Mouse (Mus musculus): ENCODE measurements around the gene Pdzd2. TPM values are rescaled to one million over a fixed set of nuclear protein-coding genes. Genes with fewer than 3 reads are reported as not detected.

The Pdzd2 gene
- polyA plus RNA-seq, 2 experiments = 0.19 to 0.89 TPM

DNA sequence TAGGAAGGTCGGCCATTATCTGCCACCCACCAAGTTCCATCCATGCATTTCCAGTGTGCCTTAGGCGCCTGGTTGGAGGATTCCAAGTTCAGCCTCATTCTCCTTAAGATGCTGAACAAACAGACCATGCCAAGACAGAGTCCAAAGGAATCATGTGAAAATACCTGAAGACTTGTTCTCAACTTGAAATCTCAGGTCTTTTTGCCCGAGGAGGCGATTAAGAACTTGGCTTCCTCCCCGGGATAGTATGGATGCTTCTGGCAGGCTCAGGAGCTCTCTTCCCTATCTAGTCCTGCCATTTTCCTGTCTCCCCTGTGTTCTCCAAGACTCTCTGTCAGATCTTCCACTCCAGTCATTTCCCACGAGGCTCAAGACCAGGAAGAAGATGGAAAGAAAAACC lies 131.6 kb downstream of the Pdzd2 start:
- Histone ChIP-seq H3K9me3 (ENCODE audit: control insufficient read depth, low read length) (no peaks in the 10 kb centered on the region), H3K36me3 (replicated peaks; ENCODE audit: control insufficient read depth, insufficient read depth, low read depth) (no peaks in the 10 kb centered on the region), H3K27ac (no peak overlapping the region), H3K9ac (replicated peaks) (no peak overlapping the region), H3K4me1 (replicated peaks; ENCODE audit: control insufficient read depth in 2 of 2, insufficient read depth in 2 of 2, low read length in 1 of 2) (0 out of 4 replicates have a peak, but pooled peaks cover 0 to under 1% of the 10 kb centered on the region in 2 experiments), H3K27me3 (ENCODE audit: control insufficient read depth, insufficient read depth, low read length) (no peaks in the 10 kb centered on the region), H3K4me3 (ENCODE audit: insufficient read depth in 1 of 2, low read depth in 2 of 2, low read length in 2 of 2) (no peak overlapping the region), H3K4me2 (ENCODE audit: low read depth) (no peak overlapping the region)
- DNase-seq (ENCODE audit: low read depth in 3 of 3, low spot score in 3 of 3) (no peak), ATAC-seq (ENCODE audit: insufficient read depth) (no peak)
- TF ChIP-seq EP300 (IDR thresholded peaks at IDR 0.05; ENCODE audit: low read depth) = no peak
- TF ChIP-seq CTCF (IDR thresholded peaks at IDR 0.05; ENCODE audit: low read depth) = no peak
- 53% methylated on average over 6 of the region's 6 CpGs for WGBS (ENCODE audit: insufficient replicate concordance)

DNA sequence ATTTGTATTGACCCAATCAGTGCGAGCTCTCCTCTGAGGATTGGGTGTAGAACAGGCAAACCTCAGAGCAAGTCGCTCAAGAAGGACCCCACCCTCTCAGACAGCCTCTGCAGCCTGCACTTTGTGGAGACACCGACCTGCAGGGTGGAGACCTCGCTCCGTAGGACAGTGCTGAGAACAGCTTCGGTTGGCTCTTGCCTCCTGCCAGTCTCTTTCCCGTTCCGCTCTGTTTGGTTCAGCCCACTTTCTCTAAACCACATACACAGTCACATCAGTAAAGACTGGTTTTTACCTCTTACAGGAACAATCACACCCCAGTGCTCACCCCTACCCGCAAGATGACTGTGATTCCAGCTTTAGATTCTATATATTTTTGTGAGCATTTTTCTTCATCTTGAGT lies 133.4 kb downstream of the Pdzd2 start:
- TF ChIP-seq CTCF (IDR thresholded peaks at IDR 0.05; ENCODE audit: low read depth) (no peak), EP300 (IDR thresholded peaks at IDR 0.05; ENCODE audit: low read depth) (no peak)
- no peak overlapping the region for H3K27ac ChIP-seq
- no peaks in the 10 kb centered on the region for H3K27me3 ChIP-seq (ENCODE audit: control insufficient read depth, insufficient read depth, low read length)
- H3K9ac ChIP-seq (replicated peaks) = no peak overlapping the region
- H3K4me3 ChIP-seq (ENCODE audit: insufficient read depth in 1 of 2, low read depth in 2 of 2, low read length in 2 of 2) = no peak overlapping the region
- DNase-seq (ENCODE audit: low read depth in 3 of 3, low spot score in 3 of 3) = no peak
- no peaks in the 10 kb centered on the region for H3K9me3 ChIP-seq (ENCODE audit: control insufficient read depth, low read length)
- 56% methylated on average over 9 of the region's 9 CpGs for WGBS (ENCODE audit: insufficient replicate concordance)
- H3K4me1 ChIP-seq (replicated peaks; ENCODE audit: control insufficient read depth in 2 of 2, insufficient read depth in 2 of 2, low read length in 1 of 2) = no peaks in the 10 kb centered on the region
- H3K4me2 ChIP-seq (ENCODE audit: low read depth) = no peak overlapping the region
- no peak for ATAC-seq (ENCODE audit: insufficient read depth)
- H3K36me3 ChIP-seq (replicated peaks; ENCODE audit: control insufficient read depth, insufficient read depth, low read depth) = no peaks in the 10 kb centered on the region

DNA sequence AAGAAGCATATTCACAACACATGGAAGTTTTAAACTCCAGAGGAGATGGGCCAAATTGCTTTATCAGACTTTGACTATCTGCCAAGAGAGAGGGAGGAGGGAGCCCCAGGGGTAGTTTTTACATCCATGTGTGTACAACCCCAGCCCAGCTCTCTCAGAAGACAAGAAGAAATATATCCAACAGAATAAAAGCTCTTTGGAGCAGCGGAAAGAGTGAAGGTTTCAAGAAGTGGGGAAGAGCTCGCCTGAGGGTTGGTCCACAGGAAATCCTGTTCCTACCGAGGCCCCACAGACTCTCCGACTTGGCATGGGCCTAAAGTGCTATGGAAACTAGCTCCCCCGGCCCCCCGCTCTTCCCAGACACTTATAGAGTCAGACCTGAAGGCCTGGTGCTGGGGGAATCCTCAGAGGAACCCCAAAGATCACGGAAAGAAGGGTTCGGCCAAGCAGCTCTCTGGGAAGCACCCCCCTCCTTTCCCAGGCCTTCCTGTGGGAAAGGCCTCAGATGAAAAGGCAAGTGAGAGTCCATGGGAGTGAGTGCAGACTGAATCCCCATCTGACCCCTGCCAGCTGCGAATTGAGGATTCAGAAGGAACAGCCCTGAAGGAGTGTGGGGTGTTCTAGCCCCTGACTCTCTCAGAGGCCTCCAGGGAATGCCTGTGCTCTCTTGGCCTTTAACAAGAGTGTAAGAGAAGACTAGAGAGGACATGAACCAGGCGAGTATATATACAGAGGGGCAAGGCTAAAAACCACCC lies 134.3 kb downstream of the Pdzd2 start:
- ATAC-seq (ENCODE audit: insufficient read depth) = no peak
- Histone ChIP-seq H3K4me1 (replicated peaks; ENCODE audit: control insufficient read depth in 2 of 2, insufficient read depth in 2 of 2, low read length in 1 of 2) (no peaks in the 10 kb centered on the region), H3K9ac (replicated peaks) (no peak overlapping the region), H3K27me3 (ENCODE audit: control insufficient read depth, insufficient read depth, low read length) (no peaks in the 10 kb centered on the region), H3K27ac (no peak overlapping the region), H3K9me3 (ENCODE audit: control insufficient read depth, low read length) (no peaks in the 10 kb centered on the region), H3K4me3 (ENCODE audit: insufficient read depth in 1 of 2, low read depth in 2 of 2, low read length in 2 of 2) (no peak overlapping the region), H3K36me3 (replicated peaks; ENCODE audit: control insufficient read depth, insufficient read depth, low read depth) (no peaks in the 10 kb centered on the region), H3K4me2 (ENCODE audit: low read depth) (no peak overlapping the region)
- WGBS (ENCODE audit: insufficient replicate concordance) = 35% methylated on average over 10 of the region's 10 CpGs
- no peak for DNase-seq (ENCODE audit: low read depth in 3 of 3, low spot score in 3 of 3)
- TF ChIP-seq CTCF (IDR thresholded peaks at IDR 0.05; ENCODE audit: low read depth) (no peak), EP300 (IDR thresholded peaks at IDR 0.05; ENCODE audit: low read depth) (no peak)

DNA sequence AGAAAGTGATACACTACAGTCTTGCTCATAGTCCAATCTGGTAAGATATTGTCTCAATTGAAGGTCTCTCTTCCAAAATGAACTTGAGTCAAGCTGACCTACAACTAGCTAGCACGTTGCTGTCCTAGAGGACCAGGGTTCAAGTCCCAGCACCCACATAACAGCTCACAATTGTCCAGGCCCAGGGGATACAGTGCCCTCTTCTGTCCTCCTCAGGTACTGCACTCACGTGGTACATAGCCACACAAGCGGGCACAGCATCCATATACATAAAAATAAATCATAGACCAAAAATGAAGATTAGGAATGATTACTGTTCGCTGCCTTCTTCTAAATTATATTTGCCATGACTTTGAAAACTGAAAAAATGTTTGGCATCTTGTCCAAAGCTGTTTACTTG lies 136.1 kb downstream of the Pdzd2 start:
- ATAC-seq (ENCODE audit: insufficient read depth) (no peak), DNase-seq (ENCODE audit: low read depth in 3 of 3, low spot score in 3 of 3) (no peak)
- H3K27me3 ChIP-seq (ENCODE audit: control insufficient read depth, insufficient read depth, low read length) = no peaks in the 10 kb centered on the region
- no peaks in the 10 kb centered on the region for H3K4me1 ChIP-seq (replicated peaks; ENCODE audit: control insufficient read depth in 2 of 2, insufficient read depth in 2 of 2, low read length in 1 of 2)
- no peak overlapping the region for H3K4me2 ChIP-seq (ENCODE audit: low read depth)
- 66% methylated on average over 4 of the region's 4 CpGs for WGBS (ENCODE audit: insufficient replicate concordance)
- no peak overlapping the region for H3K9ac ChIP-seq (replicated peaks)
- no peaks in the 10 kb centered on the region for H3K9me3 ChIP-seq (ENCODE audit: control insufficient read depth, low read length)
- no peak overlapping the region for H3K27ac ChIP-seq
- no peaks in the 10 kb centered on the region for H3K36me3 ChIP-seq (replicated peaks; ENCODE audit: control insufficient read depth, insufficient read depth, low read depth)
- TF ChIP-seq EP300 (IDR thresholded peaks at IDR 0.05; ENCODE audit: low read depth) (no peak), CTCF (IDR thresholded peaks at IDR 0.05; ENCODE audit: low read depth) (peak; percentile 38)
- no peak overlapping the region for H3K4me3 ChIP-seq (ENCODE audit: insufficient read depth in 1 of 2, low read depth in 2 of 2, low read length in 2 of 2)

DNA sequence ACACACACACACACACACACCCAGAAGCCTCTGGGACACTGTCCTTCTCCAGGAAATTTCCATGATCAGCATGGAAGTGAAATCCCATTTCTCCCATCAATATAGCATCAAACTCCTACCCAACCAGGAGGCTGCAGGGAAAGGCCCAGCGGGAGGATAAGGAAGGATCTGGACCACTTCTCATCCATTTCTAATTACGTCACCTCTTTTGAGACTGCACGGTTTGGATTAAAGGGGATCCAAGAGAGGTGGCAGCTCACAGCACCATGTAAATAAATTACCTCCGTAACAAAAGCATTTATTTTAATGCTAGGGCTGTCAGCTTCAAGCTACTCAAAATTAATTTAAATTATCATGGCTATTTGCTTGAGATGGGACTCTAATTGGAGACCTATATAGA lies 146.6 kb downstream of the Pdzd2 start:
- Histone ChIP-seq H3K4me1 (replicated peaks; ENCODE audit: control insufficient read depth in 2 of 2, insufficient read depth in 2 of 2, low read length in 1 of 2) (no peaks in the 10 kb centered on the region), H3K36me3 (replicated peaks; ENCODE audit: control insufficient read depth, insufficient read depth, low read depth) (no peaks in the 10 kb centered on the region), H3K27ac (no peak overlapping the region), H3K27me3 (ENCODE audit: control insufficient read depth, insufficient read depth, low read length) (no peaks in the 10 kb centered on the region), H3K9me3 (ENCODE audit: control insufficient read depth, low read length) (no peaks in the 10 kb centered on the region), H3K9ac (replicated peaks) (no peak overlapping the region), H3K4me2 (ENCODE audit: low read depth) (no peak overlapping the region), H3K4me3 (ENCODE audit: insufficient read depth in 1 of 2, low read depth in 2 of 2, low read length in 2 of 2) (no peak overlapping the region)
- TF ChIP-seq EP300 (IDR thresholded peaks at IDR 0.05; ENCODE audit: low read depth) = no peak
- TF ChIP-seq CTCF (IDR thresholded peaks at IDR 0.05; ENCODE audit: low read depth) = no peak
- ATAC-seq (ENCODE audit: insufficient read depth) (no peak), DNase-seq (ENCODE audit: low read depth in 3 of 3, low spot score in 3 of 3) (no peak)
- 53% methylated on average over 4 of the region's 4 CpGs for WGBS (ENCODE audit: insufficient replicate concordance)
